Mouse (Mus musculus): Measurements from ENCODE around the gene Adipoq. TPM values are rescaled to one million over a fixed set of nuclear protein-coding genes. Genes with fewer than 3 reads are reported as not detected.
"Not testable (repeated sequence)": the region's sequence is repeated elsewhere in the genome, so short reads cannot be mapped to it uniquely, and the experiment has no call there.

Adipoq gene
- total RNA-seq (2015; ENCODE audit: low replicate concordance) (12.2 TPM in 1 of 2 replicates, not detected in the other), total RNA-seq (2017; ENCODE audit: low replicate concordance) (0.51 TPM in 1 of 2 replicates, not detected in the other)

- no peak for ATAC-seq (replicated peaks; ENCODE audit: low FRiP score, poor library complexity, severe bottlenecking)
Measured at GRCm38 (mm10) chr16:23146280-23146679, at the start of gene Adipoq. TSS of gene Adipoq (plus strand) at chr16:23146536.

GRCm38 (mm10) chr16:23096886-23097285, 49.5 kb upstream of the Adipoq start:
- ATAC-seq (replicated peaks; ENCODE audit: low FRiP score, poor library complexity, severe bottlenecking) = not testable (repeated sequence)

GRCm38 (mm10) chr16:23097290-23098104, 48.8 kb upstream of the Adipoq start:
- not testable (repeated sequence) for ATAC-seq (replicated peaks; ENCODE audit: low FRiP score, poor library complexity, severe bottlenecking)

GRCm38 (mm10) chr16:23098105-23098452, 48.3 kb upstream of the Adipoq start:
- ATAC-seq (replicated peaks; ENCODE audit: low FRiP score, poor library complexity, severe bottlenecking) = not testable (repeated sequence)

- ATAC-seq (replicated peaks; ENCODE audit: low FRiP score, poor library complexity, severe bottlenecking) = no peak
Measured at GRCm38 (mm10) chr16:23099632-23100031, 46.7 kb upstream of the Adipoq start.

GRCm38 (mm10) chr16:23100099-23100575, 46.2 kb upstream of the Adipoq start:
- no peak for ATAC-seq (replicated peaks; ENCODE audit: low FRiP score, poor library complexity, severe bottlenecking)

- ATAC-seq (replicated peaks; ENCODE audit: low FRiP score, poor library complexity, severe bottlenecking) = no peak
Measured at GRCm38 (mm10) chr16:23100613-23101012, 45.7 kb upstream of the Adipoq start.

GRCm38 (mm10) chr16:23102340-23103037, 43.8 kb upstream of the Adipoq start:
- ATAC-seq (replicated peaks; ENCODE audit: low FRiP score, poor library complexity, severe bottlenecking) = no peak

- ATAC-seq (replicated peaks; ENCODE audit: low FRiP score, poor library complexity, severe bottlenecking) = no peak
Measured at GRCm38 (mm10) chr16:23103038-23103745, 43.1 kb upstream of the Adipoq start.

- ATAC-seq (replicated peaks; ENCODE audit: low FRiP score, poor library complexity, severe bottlenecking) = no peak
Measured at GRCm38 (mm10) chr16:23103841-23104240, 42.5 kb upstream of the Adipoq start.

- ATAC-seq (replicated peaks; ENCODE audit: low FRiP score, poor library complexity, severe bottlenecking) = no peak
Measured at GRCm38 (mm10) chr16:23106121-23106520, 40.2 kb upstream of the Adipoq start.

GRCm38 (mm10) chr16:23107231-23107942, 38.9 kb upstream of the Adipoq start, which contains the start of gene Eif4a2:
TSS of gene Eif4a2 (plus strand) at chr16:23107444.
- peak; percentile 91 for ATAC-seq (replicated peaks; ENCODE audit: low FRiP score, poor library complexity, severe bottlenecking)

GRCm38 (mm10) chr16:23107946-23108759, 38.2 kb upstream of the Adipoq start:
- ATAC-seq (replicated peaks; ENCODE audit: low FRiP score, poor library complexity, severe bottlenecking) = peak; percentile 87

GRCm38 (mm10) chr16:23108943-23109342, 37.4 kb upstream of the Adipoq start:
- ATAC-seq (replicated peaks; ENCODE audit: low FRiP score, poor library complexity, severe bottlenecking) = no peak

GRCm38 (mm10) chr16:23109350-23110280, 36.7 kb upstream of the Adipoq start:
- no peak for ATAC-seq (replicated peaks; ENCODE audit: low FRiP score, poor library complexity, severe bottlenecking)

- ATAC-seq (replicated peaks; ENCODE audit: low FRiP score, poor library complexity, severe bottlenecking) = no peak
Measured at GRCm38 (mm10) chr16:23112348-23112747, 34.0 kb upstream of the Adipoq start.

- no peak for ATAC-seq (replicated peaks; ENCODE audit: low FRiP score, poor library complexity, severe bottlenecking)
Measured at GRCm38 (mm10) chr16:23112861-23113435, 33.4 kb upstream of the Adipoq start.
